Mouse (Mus musculus): Measurements from ENCODE around the gene Defb25.

Gene Defb25

GRCm38 (mm10) chr2:152580612-152581011 lies 42.2 kb downstream of the Defb25 start:
- Histone ChIP-seq H3K27me3 (ENCODE audit: insufficient read depth, low read length) (peaks cover 7% of the 10 kb centered on the region), H3K36me3 (ENCODE audit: insufficient read depth, low read length) (no peaks in the 10 kb centered on the region), H3K9me3 (ENCODE audit: low read length) (no peaks in the 10 kb centered on the region), H3K4me1 (replicated peaks; ENCODE audit: low read depth, low read length) (no peaks in the 10 kb centered on the region), H3K4me3 (replicated peaks; ENCODE audit: low read length) (no peak overlapping the region)
- TF ChIP-seq POU5F1 (IDR thresholded peaks at IDR 0.05; ENCODE audit: borderline replicate concordance, low read length), result no peak
- no peak for TF ChIP-seq NANOG (IDR thresholded peaks at IDR 0.05; ENCODE audit: borderline replicate concordance, low read length)
- TF ChIP-seq CTCF (conservative IDR thresholded peaks at IDR 0.05; ENCODE audit: low read length), result no peak

GRCm38 (mm10) chr2:152580107-152580506 lies 42.7 kb downstream of the Defb25 start, which contains the start of gene Defb19:
Defb19 (minus strand) TSS chr2:152580312.
- Histone ChIP-seq H3K36me3 (ENCODE audit: insufficient read depth, low read length) (no peaks in the 10 kb centered on the region), H3K4me3 (replicated peaks; ENCODE audit: low read length) (no peak within 1 kb of the TSS), H3K27me3 (ENCODE audit: insufficient read depth, low read length) (peaks cover 7% of the 10 kb centered on the region), H3K4me1 (replicated peaks; ENCODE audit: low read depth, low read length) (no peaks in the 10 kb centered on the region), H3K9me3 (ENCODE audit: low read length) (no peaks in the 10 kb centered on the region)
- TF ChIP-seq CTCF (conservative IDR thresholded peaks at IDR 0.05; ENCODE audit: low read length) (no peak), POU5F1 (IDR thresholded peaks at IDR 0.05; ENCODE audit: borderline replicate concordance, low read length) (no peak), NANOG (IDR thresholded peaks at IDR 0.05; ENCODE audit: borderline replicate concordance, low read length) (no peak)

- peaks cover 5% of the 10 kb centered on the region; the same call in 1 of the 2 replicates for H3K27me3 ChIP-seq (ENCODE audit: insufficient read depth, low read length)
- H3K4me3 ChIP-seq (replicated peaks; ENCODE audit: low read length), result no peak overlapping the region
- no peaks in the 10 kb centered on the region for H3K4me1 ChIP-seq (replicated peaks; ENCODE audit: low read depth, low read length)
- no peak for TF ChIP-seq NANOG (IDR thresholded peaks at IDR 0.05; ENCODE audit: borderline replicate concordance, low read length)
- TF ChIP-seq CTCF (conservative IDR thresholded peaks at IDR 0.05; ENCODE audit: low read length), result no peak
- no peak for TF ChIP-seq POU5F1 (IDR thresholded peaks at IDR 0.05; ENCODE audit: borderline replicate concordance, low read length)
- peaks cover 4% of the 10 kb centered on the region; the same call in 1 of the 2 replicates for H3K9me3 ChIP-seq (ENCODE audit: low read length)
- H3K36me3 ChIP-seq (ENCODE audit: insufficient read depth, low read length), result no peaks in the 10 kb centered on the region
These were observed 49.4 kb downstream of the Defb25 start for GRCm38 (mm10) chr2:152573484-152573883.

All from E14TG2a.4 (cell line).